Mouse (Mus musculus) spleen, adult 2 months (tissue): Measurements from ENCODE around the gene Pidd1.

Experiments used
- CTCF ChIP-seq: fragments of 200-500 bp; IDR thresholded peaks from 2 replicates; pipeline ENCODE4 v1.5.1; 2011; ENCODE audit warnings: mild to moderate bottlenecking, inconsistent platforms; ENCODE audit not compliant: insufficient read depth, insufficient read length, insufficient replicate concordance; ENCODE audit errors: extremely low read depth
- POLR2A ChIP-seq: fragments of 200-500 bp; IDR thresholded peaks from 2 replicates; pipeline ENCODE4 v1.6.1; 2011; ENCODE audit warnings: low read depth, low read length, inconsistent platforms

DNA sequence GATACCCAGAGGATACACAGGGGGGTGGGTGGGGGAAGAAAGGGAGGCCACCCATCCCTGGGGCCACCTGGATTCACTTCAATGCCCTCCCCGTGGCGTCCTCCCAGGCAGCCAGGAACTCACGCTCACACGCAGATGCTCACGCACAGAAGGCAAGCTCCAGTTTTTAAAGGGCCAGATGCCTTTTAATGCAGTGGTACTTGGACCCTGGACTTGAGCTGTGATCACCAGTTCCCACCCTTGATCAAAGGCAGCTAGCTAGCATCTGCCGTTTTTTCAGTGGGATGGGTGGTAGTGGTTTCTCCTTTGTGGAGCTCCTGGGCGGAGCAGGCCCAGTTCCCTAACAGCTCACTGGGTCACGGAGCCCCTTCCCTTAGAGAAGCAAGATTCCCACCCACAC lies 9.4 kb downstream of the Pidd1 start:
- TF ChIP-seq CTCF (no peak), POLR2A (no peak)
